Mouse (Mus musculus): ENCODE data around the gene H2-M11. TPM values are rescaled to one million over a fixed set of nuclear protein-coding genes. Genes with fewer than 3 reads are reported as not detected.

H2-M11 gene
- polyA plus RNA-seq (2012; rRNA removed): not detected in 2 replicates

GRCm38 (mm10) chr17:36546775-36547174, at the start of gene H2-M11:
H2-M11 (plus strand) TSS chr17:36547075.
- no peak within 1 kb of the TSS for H3K27ac ChIP-seq (ENCODE audit: control insufficient read depth, insufficient read depth, low read length)
- no peaks in the 10 kb centered on the region for H3K36me3 ChIP-seq (ENCODE audit: control insufficient read depth, insufficient read depth, low read length)
- WGBS: 74% methylated on average over 3 of the region's 3 CpGs
- TF ChIP-seq POLR2A (IDR thresholded peaks at IDR 0.05; ENCODE audit: control insufficient read depth, extremely low read depth, insufficient read depth, low read length, poor library complexity): no peak
- no peak for TF ChIP-seq CTCF (IDR thresholded peaks at IDR 0.05; ENCODE audit: borderline replicate concordance, control insufficient read depth, extremely low read depth, insufficient read depth, low read length, poor library complexity)
- no peak for DNase-seq
- no peaks in the 10 kb centered on the region for H3K4me1 ChIP-seq (replicated peaks; ENCODE audit: control insufficient read depth, insufficient read depth, low read length)
- no peaks in the 10 kb centered on the region for H3K27me3 ChIP-seq (ENCODE audit: control insufficient read depth, insufficient read depth, low read length)
- H3K4me3 ChIP-seq (ENCODE audit: control insufficient read depth, insufficient read depth, low read length): no peak within 1 kb of the TSS

- Histone ChIP-seq H3K27ac (ENCODE audit: control insufficient read depth, insufficient read depth, low read length) (no peak overlapping the region), H3K4me3 (ENCODE audit: control insufficient read depth, insufficient read depth, low read length) (no peak overlapping the region), H3K36me3 (ENCODE audit: control insufficient read depth, insufficient read depth, low read length) (no peaks in the 10 kb centered on the region), H3K27me3 (ENCODE audit: control insufficient read depth, insufficient read depth, low read length) (no peaks in the 10 kb centered on the region), H3K4me1 (replicated peaks; ENCODE audit: control insufficient read depth, insufficient read depth, low read length) (no peaks in the 10 kb centered on the region)
- WGBS: 6% methylated on average over 1 of the region's 1 CpGs
- no peak for TF ChIP-seq POLR2A (IDR thresholded peaks at IDR 0.05; ENCODE audit: control insufficient read depth, extremely low read depth, insufficient read depth, low read length, poor library complexity)
- TF ChIP-seq CTCF (IDR thresholded peaks at IDR 0.05; ENCODE audit: borderline replicate concordance, control insufficient read depth, extremely low read depth, insufficient read depth, low read length, poor library complexity): no peak
- DNase-seq: no peak
These were observed 46.4 kb upstream of the H2-M11 start for GRCm38 (mm10) chr17:36500435-36500834.

GRCm38 (mm10) chr17:36503910-36504309, 43.0 kb upstream of the H2-M11 start:
- no peak overlapping the region for H3K27ac ChIP-seq (ENCODE audit: control insufficient read depth, insufficient read depth, low read length)
- DNase-seq: no peak
- H3K4me1 ChIP-seq (replicated peaks; ENCODE audit: control insufficient read depth, insufficient read depth, low read length): no peaks in the 10 kb centered on the region
- no peaks in the 10 kb centered on the region for H3K36me3 ChIP-seq (ENCODE audit: control insufficient read depth, insufficient read depth, low read length)
- no peak for TF ChIP-seq POLR2A (IDR thresholded peaks at IDR 0.05; ENCODE audit: control insufficient read depth, extremely low read depth, insufficient read depth, low read length, poor library complexity)
- TF ChIP-seq CTCF (IDR thresholded peaks at IDR 0.05; ENCODE audit: borderline replicate concordance, control insufficient read depth, extremely low read depth, insufficient read depth, low read length, poor library complexity): no peak
- H3K27me3 ChIP-seq (ENCODE audit: control insufficient read depth, insufficient read depth, low read length): no peaks in the 10 kb centered on the region
- H3K4me3 ChIP-seq (ENCODE audit: control insufficient read depth, insufficient read depth, low read length): no peak overlapping the region

Other genes with a start within 250 kb of the H2-M11 start
- gene H2-M10.1, start 220.9 kb upstream of the H2-M11 start, polyA plus RNA-seq (2012; rRNA removed): 0.10 and 0.13 TPM in 2 replicates
- gene H2-M10.3, start 178.7 kb upstream of the H2-M11 start, polyA plus RNA-seq (2012; rRNA removed): not detected in 2 replicates
- not detected in 2 replicates for gene H2-M10.4, start 84.7 kb upstream of the H2-M11 start, polyA plus RNA-seq (2012; rRNA removed)
- not detected in 2 replicates for gene H2-M9, start 95.6 kb downstream of the H2-M11 start, polyA plus RNA-seq (2012; rRNA removed)
- gene H2-M1, start 125.1 kb downstream of the H2-M11 start, polyA plus RNA-seq (2012; rRNA removed): 0.16 TPM in 1 of 2 replicates, not detected in the other
- 0.16 and 0.32 TPM in 2 replicates for gene H2-M10.5, start 225.8 kb downstream of the H2-M11 start, polyA plus RNA-seq (2012; rRNA removed)

Measured in thymus, adult 2 months (tissue).